Mouse (Mus musculus): ENCODE data around the gene Olfr976.
"Not testable (repeated sequence)": the region's sequence is repeated elsewhere in the genome, so short reads cannot be mapped to it uniquely, and the experiment has no call there.

DNA sequence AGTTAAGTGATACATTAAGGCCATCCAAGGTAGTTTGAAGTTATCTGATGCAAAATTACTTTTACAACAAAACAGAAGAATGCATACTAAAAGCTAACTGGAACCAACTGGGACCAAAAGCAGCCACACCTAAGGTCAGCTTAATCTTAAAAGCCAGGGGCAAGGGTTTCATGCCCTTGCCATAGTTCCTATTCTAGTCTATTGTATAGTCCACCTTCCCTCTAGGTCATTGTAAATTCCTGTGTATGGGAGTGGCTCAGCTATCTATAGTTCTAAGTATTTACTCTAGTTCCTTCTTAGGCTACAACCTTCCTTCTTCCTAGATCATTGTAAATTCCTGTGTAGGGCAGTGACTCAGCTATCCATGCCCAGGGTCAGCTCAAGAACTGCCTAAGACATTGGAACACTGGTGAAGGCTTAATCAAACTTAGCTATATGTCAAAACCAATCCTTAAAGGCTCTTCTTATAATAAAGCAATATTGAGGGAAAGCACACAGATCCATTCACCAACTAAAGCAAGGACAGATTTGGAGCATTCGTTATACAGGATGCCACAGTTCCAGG, 15.7 kb upstream of the Olfr976 start:
- TF ChIP-seq POLR2A (IDR thresholded peaks at IDR 0.05; ENCODE audit: insufficient read length, low read depth); MYOG (IDR thresholded peaks at IDR 0.05; ENCODE audit: control insufficient read depth in 1 of 3, insufficient read depth in 1 of 3, insufficient read length in 2 of 3, low read depth in 2 of 3); E2F4 (IDR thresholded peaks at IDR 0.05; ENCODE audit: insufficient read depth); MAX (IDR thresholded peaks at IDR 0.05; ENCODE audit: low read depth); TCF12 (IDR thresholded peaks at IDR 0.05; ENCODE audit: insufficient read depth, poor library complexity, severe bottlenecking); CEBPB (IDR thresholded peaks at IDR 0.05; ENCODE audit: insufficient read depth, poor library complexity, severe bottlenecking); POLR2AphosphoS2 (IDR thresholded peaks at IDR 0.05; ENCODE audit: insufficient read length, low read depth): not testable (repeated sequence)
